Mouse (Mus musculus): ENCODE measurements at regions not wholly inside any gene's neighbourhood (a gene's known extent, or its start where the extent isn't known, plus 50 kb on each side); places are given as distances from the start of the nearest gene placed in this dataset.
A peak's percentile ranks its signal among the peaks of the same experiment; 100 is the strongest.

DNA sequence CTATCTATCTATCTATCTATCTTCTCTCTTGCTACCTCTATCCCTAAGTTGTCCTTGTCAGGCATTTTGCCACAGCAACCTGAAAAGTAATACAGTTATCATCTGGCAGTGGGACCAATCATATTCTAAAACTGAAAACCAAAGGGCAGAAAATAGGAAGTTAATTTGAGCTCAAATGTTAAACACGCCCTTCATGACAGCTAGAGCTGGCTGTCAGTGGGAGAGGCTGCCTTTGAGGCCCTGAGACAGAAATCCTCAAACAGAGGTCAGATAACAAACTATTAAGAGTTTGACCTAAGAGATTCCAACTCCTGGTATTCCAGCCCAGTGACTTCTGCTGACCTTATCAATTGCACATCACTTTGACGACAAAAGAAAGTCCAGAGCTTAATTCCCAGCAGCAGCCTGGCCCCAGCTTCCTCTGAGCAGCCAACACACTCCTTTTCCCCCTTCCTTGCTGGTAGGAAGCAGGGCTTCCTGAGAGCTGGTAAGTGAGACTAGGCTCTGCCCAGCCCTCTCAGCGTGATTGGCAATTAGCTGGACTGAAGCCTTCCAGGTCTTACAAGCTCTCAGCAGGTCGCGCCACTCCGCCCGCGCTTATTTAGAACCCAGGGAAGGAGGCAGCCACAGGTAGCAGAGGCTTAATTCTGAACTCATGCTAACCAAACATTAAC is 250.0 kb downstream of the Sec61b start:
- DNase-seq (ENCODE audit: low read depth, low spot score) = peak; percentile 59

DNA sequence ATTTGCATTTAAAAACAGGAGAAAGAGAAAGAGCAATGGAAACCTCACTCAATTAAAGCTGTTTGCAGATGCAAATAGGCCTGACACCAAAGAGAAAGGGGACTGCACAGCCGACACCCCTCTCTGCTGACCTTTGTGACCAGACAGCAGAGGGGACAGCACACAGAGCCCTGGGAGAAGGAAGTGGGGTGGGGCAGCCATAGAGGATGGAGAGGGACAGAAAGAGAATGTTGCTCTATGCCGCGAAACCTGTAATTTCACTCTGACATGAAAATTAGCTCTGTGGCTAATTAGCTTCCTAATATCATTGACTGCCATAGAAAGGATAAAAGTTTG is 250.5 kb downstream of the Sec61b start:
- no peak for DNase-seq (ENCODE audit: low read depth, low spot score)

DNA sequence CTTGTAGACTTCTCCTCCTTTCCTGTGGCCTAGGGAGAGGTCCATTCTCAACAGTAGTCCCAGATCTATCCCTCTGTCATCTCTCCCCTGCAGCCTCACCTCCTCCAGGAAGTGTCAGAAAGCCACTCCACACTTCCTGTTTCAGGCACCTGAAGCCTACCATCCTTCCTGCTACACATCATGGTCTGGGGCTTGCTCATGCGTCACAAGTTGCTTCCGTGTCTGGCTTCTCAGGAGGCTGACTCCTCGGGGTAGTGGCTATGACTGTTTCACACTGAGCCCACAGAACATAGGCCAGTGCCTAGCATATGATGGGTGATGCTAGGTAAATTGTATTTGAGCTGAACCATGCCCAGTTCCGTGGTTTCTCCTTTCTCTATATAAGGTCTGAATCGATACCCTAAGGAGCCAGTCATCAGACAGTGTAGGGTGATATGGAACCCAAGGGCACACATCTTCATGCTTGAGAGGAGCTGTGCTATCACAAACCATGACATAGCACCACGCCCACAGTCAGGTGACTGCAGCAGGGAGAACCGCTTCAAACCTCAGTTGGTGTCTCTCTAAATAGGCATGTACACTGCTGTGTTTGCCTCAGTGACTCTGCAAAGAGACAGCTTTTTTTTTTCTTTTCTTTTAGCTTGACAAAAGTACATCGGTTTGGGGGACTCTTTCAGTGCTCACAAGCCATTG is 272.2 kb downstream of the Sec61b start:
- DNase-seq (ENCODE audit: low read depth, low spot score) = no peak

DNA sequence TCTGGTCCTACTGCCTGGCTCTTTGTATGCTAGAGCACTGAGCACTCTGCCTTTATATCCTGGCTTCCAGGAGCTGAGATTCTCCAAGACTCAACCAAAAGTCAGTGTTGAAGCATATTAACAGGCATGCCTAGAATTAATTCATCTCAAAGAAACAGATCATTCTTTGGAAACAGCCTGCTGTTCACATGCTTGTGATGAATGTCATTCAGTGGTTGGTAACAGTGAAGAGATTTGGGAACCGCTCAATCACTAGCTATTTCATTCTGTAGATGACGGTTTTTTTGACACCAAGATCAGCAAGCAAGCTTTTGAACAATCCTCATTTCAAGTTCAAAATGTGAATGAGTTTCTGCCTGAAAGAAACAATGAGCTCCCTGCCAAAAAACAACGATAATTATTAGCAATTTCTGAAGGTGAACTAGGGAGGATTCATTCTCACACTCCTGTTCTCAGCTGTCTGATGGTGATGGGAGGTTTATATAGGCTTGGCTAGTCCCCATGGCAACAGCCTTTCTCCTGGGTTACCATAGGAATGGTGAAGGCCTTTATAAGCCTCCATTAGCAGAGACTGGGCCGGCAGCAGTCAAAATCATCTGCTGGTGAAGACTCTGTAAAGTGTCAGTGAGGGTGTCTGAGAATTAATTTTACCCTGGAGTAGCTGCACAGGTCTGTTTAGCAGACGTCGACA is 272.6 kb upstream of the Nr4a3 start:
- DNase-seq (ENCODE audit: low read depth, low spot score) = no peak

DNA sequence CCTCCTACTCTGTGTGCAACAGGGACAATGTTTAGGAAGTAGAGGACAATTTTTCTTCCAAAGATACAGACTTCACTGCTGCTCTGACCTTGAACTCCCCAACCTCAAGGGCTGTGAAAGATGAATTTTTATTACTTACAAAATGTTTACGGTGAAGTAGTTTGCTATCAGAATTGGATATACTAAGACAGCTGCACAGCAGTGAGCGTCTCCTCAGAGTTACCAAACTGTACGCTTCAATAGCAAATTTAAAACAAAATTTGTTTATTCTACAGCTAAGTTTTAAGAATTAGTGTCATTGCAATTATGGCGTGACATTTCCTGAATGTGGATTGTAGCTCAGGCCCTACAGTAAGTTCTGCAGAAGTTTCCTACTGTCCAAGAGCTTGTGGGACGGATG is 270.3 kb upstream of the Nr4a3 start:
- no peak for DNase-seq (ENCODE audit: low read depth, low spot score)

DNA sequence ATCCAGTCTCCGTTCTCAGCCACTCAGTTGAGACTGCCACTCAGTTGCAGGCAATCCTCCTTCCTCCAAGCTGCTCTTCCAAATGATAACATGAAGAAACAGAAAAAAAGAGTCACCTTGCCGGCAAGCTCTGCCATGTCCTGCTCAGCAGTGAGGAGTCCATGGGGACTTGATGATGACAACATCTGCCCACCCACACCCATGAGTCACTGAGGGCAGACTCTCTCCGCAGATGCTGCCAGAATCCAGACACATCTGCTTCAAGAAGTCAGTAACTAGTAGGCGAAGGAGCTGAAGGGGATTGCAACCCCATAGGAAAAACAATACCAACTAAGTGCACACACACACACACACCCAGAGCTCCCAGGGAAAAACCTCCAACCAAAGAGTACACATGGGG is 263.9 kb upstream of the Nr4a3 start:
- DNase-seq (ENCODE audit: low read depth, low spot score) = no peak

DNA sequence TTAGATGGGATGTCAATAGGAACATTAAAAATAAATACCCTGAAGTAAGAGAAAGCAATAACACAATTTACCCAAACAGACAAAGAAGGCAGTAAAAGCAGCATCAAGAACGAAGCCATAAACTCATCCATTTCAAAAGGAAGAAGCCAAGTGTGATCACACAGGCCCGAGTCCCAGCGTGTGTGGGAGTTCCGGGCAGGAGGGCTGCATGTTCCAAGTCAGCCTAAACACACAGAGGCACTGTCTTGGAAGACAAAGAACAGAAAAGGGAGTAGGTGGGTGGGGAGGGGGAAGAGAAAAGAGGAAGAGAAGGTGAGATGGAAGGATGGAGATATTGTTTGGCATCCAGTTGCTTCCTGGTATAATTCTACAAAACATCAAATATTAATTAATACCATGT is 248.0 kb upstream of the Nr4a3 start:
- DNase-seq (ENCODE audit: low read depth, low spot score) = no peak

DNA sequence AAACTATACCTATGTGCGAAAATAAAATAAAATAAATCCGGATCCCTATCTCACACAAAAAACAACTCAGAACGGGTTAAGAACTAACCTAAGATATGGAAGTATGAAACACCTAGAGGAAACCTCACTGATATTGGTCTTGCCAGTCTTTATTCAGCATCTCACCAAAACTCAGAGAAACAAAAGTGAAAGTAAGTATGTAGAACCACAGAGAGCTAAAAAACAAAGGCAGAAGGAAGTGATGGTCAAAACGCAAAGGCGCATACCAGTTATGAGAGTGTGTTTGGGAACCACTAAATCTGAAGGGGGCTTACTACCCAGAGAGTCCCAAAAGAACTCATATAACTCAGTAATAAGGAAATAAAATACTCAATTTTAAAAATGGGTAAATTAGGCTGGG is 245.8 kb upstream of the Nr4a3 start:
- no peak for DNase-seq (ENCODE audit: low read depth, low spot score)

DNA sequence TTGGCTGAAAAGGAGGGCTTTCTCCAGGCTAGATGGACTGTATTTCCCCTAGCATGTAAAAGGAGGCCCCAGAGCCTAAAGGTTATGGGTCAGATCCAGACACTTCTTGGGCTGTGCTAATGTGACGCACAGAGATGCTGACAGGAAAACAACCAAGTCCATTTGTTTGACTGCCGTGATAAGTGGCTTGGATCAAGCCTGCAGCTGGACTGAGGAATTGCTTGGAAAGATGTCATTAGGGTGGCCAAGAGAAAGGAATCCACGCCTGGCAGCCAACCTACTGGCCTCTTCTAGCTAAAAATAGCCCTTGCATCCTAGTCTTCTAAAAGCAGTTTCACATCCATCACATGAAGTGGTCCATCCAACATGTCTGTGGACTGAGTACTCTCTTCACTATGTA is 241.8 kb upstream of the Nr4a3 start:
- no peak for DNase-seq (ENCODE audit: low read depth, low spot score)

DNA sequence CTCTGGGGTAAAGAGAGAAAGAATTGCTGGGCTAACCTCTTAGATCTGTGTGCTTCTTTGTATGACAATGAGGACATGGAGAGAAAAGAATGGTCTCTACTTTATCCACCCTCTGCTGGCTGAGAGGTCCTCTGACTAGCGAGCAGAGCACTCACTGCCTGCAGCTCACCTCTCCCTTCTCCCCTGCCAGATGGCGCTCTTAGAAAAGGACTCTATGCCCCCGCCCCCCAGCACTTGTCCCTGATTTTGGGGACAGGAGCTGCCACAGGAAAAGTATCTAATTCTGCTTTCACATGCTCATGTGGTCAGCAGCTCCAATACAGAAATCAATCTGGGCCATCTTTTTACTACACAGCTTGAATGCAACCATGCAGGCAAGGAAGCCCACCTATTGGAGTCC is 237.1 kb upstream of the Nr4a3 start:
- DNase-seq (ENCODE audit: low read depth, low spot score) = peak; percentile 29

DNA sequence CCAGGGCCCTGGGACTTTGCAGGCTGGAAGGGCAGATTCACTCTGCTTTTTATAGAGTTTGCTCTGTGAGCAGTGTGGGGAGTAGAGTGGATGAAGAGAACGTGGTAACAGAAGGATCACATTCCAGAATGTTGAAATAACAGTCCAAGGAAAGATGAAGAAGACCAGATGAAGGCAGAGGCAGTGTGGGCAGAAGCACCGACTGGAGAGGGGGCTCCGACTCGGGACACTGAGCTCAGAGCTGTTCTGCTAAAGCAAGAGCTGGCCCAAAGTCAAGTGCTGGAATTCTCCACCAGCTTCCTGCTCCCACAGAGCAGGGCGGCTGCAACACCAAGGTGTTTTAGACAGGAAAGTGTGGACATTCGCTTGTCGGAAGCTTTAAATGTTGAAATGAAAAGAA is 230.9 kb upstream of the Nr4a3 start:
- no peak for DNase-seq (ENCODE audit: low read depth, low spot score)

DNA sequence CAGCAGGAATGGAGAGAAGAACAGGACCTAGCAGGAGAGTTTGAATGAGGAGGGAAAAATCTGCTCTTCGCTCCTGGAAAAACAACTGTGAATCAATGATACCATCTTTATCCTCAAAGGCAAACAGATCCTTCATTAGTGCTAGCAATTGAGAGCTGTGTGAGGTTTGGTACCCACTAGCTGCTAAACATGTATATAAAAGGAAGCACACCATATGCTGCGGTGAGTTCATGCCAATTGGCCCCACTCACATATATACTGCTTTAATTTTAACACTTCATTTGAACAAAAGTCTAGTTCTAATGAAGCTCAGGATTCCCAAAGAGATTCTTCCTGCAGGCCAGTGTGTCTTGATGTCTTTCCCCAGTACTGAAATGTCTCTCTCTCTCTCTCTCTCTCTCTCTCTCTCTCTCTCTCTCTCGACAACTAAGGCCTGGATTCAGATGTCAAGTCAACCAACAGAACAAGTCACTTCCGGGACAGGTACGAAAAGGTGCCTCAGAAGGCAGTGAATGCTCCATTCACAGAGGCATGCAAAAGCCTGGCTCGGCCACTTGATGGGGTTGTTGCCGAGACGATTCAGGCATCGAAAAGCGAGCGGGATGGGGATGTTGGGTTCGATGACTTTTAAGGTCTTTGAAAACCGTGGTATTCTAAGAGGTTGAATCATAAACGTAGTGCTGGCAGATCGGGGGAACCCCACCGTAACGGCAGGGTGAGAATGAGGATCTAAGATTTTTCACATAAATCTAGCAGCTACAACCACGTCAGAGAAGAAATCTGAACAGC is 226.4 kb upstream of the Nr4a3 start:
- DNase-seq (ENCODE audit: low read depth, low spot score) = no peak

DNA sequence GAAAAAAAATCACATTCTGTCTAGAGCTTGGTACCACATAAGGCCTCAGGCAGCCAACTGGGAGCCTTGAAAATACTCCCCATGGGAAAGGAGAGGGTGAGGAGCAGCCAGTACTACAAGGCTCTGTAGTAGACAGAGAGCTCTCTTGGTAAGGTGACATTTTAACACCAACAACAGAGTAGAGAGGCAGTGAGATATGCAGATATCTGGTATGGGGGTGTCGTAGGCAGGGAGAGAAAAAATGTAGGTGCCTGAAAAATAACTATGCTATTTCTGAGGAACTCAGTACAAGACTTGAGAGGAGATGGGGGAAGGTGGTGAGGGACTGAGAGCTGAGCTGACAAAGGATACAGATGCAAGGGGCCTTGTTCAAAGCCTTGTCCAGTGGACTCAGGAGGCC is 224.4 kb upstream of the Nr4a3 start:
- no peak for DNase-seq (ENCODE audit: low read depth, low spot score)

DNA sequence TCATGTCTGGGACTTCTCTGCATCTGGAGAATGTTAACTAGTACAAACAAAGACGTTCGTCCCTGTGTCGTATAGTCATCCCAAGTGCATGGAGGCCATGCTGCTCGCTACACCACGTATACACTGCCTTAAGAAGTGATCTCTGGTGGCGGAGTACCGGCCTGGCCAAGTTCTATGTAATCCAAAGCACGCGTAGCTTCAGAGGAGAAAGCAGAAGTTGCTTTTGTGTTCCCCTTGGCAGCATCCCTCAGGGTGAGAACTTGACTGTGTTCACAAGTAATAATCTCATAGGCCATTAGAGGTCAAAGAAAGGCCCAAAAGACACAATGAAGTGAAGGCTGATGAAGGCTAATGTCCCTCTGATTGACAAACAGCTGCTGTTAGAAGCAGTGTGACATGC is 221.7 kb upstream of the Nr4a3 start:
- DNase-seq (ENCODE audit: low read depth, low spot score) = no peak

DNA sequence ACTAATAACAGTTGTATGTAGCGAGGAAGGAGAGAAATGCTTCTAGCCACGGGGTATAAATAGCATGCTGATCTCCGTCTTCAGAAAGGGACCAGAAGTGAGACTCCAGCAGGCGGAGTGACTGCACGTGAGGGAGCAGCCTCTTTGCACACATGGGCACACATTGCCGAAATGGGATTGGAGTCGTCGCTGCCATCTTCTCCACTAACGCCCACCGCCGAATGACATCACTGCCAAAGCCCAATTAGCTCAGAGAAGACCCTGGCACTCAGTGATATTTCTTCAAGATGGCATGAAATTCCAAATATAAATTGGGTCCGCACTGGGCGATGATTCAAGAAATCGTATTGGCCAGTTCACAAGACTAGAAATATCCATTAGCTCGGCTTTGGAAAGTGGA is 220.9 kb upstream of the Nr4a3 start:
- no peak for DNase-seq (ENCODE audit: low read depth, low spot score)

DNA sequence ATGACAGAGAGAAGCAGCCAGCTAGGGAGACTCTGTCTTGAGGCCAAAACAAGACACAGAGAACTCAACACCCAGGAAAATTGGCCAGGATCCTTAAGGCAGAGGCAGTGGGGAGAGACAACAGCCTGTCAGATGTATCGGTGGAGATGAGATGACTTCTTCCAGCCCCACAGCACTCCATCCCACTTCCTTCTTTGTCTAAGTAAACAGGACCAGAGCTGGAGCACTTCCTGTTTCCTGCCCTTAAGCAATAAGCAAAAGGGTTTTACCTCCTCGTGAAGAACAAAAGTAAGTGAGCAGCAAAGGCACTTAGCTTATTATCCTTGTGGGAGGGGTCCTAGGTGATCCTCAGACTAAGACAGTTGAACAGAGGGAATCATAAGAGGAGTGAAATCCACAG is 212.0 kb upstream of the Nr4a3 start:
- no peak for DNase-seq (ENCODE audit: low read depth, low spot score)

DNA sequence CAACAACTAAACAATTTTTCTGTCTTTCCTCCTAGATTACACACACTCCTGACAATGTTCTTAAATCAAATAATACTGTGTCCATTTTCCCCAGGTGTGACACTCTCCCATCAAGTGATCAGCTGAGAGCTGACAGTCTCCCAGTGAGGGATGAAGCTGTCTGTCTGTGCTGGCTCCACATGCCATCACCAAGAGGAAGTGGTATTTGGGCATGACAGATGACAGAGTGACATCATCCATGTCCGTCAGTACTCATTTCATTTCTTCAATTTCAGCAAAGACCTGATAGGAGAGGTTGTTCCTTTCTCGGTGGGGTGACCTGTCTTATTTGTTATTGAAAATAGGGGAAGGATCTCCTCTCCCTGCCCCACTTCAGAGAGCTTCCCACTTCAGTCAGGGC is 206.5 kb upstream of the Nr4a3 start:
- no peak for DNase-seq (ENCODE audit: low read depth, low spot score)

DNA sequence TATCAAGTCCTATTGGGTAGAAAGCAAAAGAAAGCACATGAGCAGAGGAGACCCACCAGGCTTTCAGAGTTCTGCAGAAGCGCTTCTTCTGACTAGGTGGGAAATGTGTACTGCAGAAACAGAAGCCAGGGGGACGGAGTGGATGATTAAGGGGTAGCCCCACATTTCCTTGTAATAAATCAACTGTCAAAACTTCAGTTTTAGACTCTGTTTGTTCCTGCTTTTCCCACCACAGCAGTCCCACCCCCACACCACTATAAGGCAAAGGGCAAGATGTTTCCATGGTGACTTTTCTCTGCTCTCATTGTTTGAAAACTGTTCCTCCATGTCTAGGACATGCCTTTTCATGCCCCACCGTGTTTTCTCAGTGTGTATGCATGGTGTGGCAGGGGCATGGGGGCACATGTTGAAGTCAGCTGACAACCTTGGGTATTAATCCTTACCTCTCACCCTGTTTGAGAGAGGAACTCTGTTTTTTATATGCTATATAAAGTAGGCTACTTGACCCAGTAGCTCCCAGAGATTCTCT is 202.8 kb upstream of the Nr4a3 start:
- DNase-seq (ENCODE audit: low read depth, low spot score) = no peak

DNA sequence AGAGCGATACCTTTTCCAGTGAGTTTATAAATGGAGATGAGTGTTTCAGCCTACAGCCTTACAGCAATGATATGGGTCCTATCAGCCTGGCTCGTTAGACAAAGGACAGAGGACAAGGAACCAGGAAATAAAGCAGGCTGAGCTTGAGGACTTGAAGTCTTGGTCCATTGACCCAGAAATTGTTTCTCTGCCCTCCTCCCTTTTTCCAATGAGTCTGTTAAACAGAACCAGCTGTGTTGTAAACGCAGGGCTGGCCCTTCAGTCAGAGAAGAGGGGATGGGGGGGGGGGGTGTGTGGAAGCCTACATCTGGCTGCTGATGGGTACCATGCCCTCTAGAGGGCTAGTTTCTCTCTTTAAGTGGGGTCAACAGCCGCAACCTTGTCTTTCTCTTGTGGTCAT is 199.7 kb upstream of the Nr4a3 start:
- DNase-seq (ENCODE audit: low read depth, low spot score) = no peak

DNA sequence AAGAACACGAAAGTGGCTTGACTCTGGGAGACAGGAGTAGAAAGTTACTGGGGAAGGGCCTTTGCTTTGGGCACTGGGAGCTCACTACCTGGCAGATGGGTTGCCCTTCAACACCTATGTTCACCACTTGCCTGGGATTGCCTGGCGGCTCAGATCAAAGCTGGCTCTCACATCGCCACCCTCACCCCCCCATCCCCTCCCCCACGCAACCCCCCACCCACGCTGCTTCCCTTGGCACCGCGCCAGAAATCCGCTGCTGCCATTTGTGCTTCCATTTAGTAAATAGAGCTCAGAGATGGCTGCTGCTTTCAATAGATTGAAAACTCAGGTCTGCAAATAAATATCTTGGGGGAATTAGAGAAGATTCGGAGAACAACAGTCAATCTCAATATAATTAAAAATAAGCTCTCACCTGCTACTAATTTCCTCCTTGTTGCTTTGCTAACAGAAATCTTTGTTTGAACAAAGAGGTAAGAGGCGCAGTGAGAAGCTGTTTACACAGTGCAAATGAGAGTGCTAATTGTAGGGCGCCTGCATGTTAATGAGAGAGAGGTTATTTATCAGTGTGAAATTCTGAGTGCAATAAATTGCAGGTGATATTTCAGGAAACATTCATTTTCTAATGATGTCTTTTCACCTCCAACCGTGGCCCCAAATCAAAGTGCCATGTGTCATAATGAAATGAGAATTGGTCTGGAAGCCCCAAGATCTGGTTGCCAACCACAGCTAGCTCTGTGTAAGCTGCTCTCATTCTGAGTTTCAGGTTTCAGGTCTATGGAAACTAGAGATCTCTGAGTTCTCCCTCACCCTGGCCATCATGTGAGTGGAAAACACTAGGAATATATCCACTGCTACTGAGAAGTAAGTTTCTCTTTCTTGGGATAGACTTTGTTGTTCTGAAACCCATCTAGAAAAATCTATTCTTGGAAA is 198.3 kb upstream of the Nr4a3 start:
- no peak for DNase-seq (ENCODE audit: low read depth, low spot score)

DNA sequence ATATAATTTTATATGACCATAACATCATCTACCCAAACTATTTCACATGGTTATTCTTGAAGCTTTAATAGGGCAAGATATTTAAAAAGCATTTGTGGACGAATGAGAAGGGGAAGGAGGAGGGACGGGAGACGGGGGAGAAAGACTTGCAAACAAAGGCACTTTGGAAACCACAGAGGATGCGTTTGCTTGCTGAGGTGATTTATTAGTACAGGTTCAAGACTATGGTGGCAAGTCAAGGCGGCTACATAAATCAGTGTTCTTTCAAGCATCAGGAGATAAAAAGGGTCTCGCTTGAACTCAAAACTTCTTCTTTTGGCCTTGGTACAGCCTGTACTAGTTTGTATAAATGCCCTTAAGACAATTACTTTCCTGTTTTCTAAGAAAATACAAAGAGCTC is 183.8 kb upstream of the Nr4a3 start:
- DNase-seq (ENCODE audit: low read depth, low spot score) = no peak
